Mouse (Mus musculus): ENCODE data around the gene D430042O09Rik. TPM values are rescaled to one million over a fixed set of nuclear protein-coding genes. Genes with fewer than 3 reads are reported as not detected.

Gene D430042O09Rik
- total and polyA plus RNA-seq, 3 experiments = 1.8 to 4.8 (median 3.4) TPM

DNA sequence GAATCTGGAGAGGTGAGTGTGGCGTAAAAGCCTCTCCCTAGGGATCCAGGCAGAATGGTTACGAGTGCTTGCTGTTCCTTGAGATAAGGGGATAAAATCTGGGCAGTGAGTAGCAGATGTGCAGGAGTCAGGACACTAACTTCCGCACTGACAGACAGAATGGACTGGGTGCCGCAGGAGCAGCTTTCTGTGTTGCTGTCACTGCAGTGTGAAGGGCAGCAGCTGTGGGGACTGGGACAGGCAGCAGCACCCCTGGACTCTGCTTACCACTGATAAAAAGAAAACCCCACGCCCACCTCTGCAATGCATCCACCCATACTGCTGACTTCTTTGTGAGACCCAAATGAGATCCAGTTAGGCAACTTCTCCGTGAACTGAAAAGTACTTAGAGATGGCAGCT lies 36.8 kb upstream of the D430042O09Rik start:
- H3K4me2 ChIP-seq (ENCODE audit: insufficient read depth, low read depth, poor library complexity, severe bottlenecking) = no peak overlapping the region
- in situ Hi-C loops (cut with MboI; ENCODE audit: low pct_ligation_motif_present, low pct_unique_long_range_greater_than_20kb, low sequenced_read_pairs) = no loop called here
- no peak overlapping the region for H3K4me3 ChIP-seq (replicated peaks in 1 of 3; ENCODE audit: low read depth in 2 of 3, low read length in 2 of 3, poor library complexity in 1 of 3)
- no peaks in the 10 kb centered on the region for H3K27me3 ChIP-seq (replicated peaks)
- H3K4me1 ChIP-seq (ENCODE audit: control insufficient read depth in 1 of 2, insufficient read depth in 2 of 2) = peaks cover 4 to 9% of the 10 kb centered on the region in 2 experiments
- no peak for TF ChIP-seq JUN (IDR thresholded peaks at IDR 0.05; ENCODE audit: insufficient read depth, low read depth, low read length)
- TF ChIP-seq TBP (conservative IDR thresholded peaks at IDR 0.05; ENCODE audit: low read depth, low read length) = no peak
- TF ChIP-seq NELFE (IDR thresholded peaks at IDR 0.05; ENCODE audit: low read depth, low read length) = no peak
- TF ChIP-seq MXI1 (IDR thresholded peaks at IDR 0.05; ENCODE audit: low read depth, low read length) = no peak
- TF ChIP-seq E2F4 (IDR thresholded peaks at IDR 0.05; ENCODE audit: insufficient replicate concordance, low read depth, low read length) = no peak
- no peak for TF ChIP-seq SMC3 (IDR thresholded peaks at IDR 0.05; ENCODE audit: low read depth, low read length)
- TF ChIP-seq ETS1 (conservative IDR thresholded peaks at IDR 0.05; ENCODE audit: low read depth, low read length) = no peak
- TF ChIP-seq EP300 (IDR thresholded peaks at IDR 0.05; ENCODE audit: low read length) = no peak
- no peak for TF ChIP-seq PAX5 (IDR thresholded peaks at IDR 0.05; ENCODE audit: low read length)
- TF ChIP-seq RCOR1 (conservative IDR thresholded peaks at IDR 0.05; ENCODE audit: low read depth, low read length) = no peak
- no peak for TF ChIP-seq CTCF (conservative IDR thresholded peaks at IDR 0.05 in 1 of 2, IDR thresholded peaks at IDR 0.05 in 1 of 2; ENCODE audit: low read depth in 2 of 2, low read length in 2 of 2)
- TF ChIP-seq CHD1 (IDR thresholded peaks at IDR 0.05; ENCODE audit: low read depth, low read length) = no peak
- TF ChIP-seq ZMIZ1 (IDR thresholded peaks at IDR 0.05; ENCODE audit: low read depth, low read length) = no peak
- no peak for TF ChIP-seq CHD2 (IDR thresholded peaks at IDR 0.05; ENCODE audit: low read length)
- no peak for TF ChIP-seq ZKSCAN1 (IDR thresholded peaks at IDR 0.05; ENCODE audit: borderline replicate concordance, low read depth, low read length)
- TF ChIP-seq KAT2A (IDR thresholded peaks at IDR 0.05; ENCODE audit: insufficient replicate concordance, low read length) = no peak
- TF ChIP-seq BHLHE40 (IDR thresholded peaks at IDR 0.05; ENCODE audit: low read depth, low read length) = no peak
- no peak for TF ChIP-seq TCF12 (IDR thresholded peaks at IDR 0.05; ENCODE audit: low read depth, low read length)
- peaks cover 92 to 99% of the 10 kb centered on the region in 2 experiments for H3K36me3 ChIP-seq (replicated peaks in 1 of 2; ENCODE audit: control insufficient read depth in 1 of 2, insufficient read depth in 1 of 2, low read length in 1 of 2)
- DNase-seq (ENCODE audit: extremely low read depth) = no peak
- no peak overlapping the region for H3K9ac ChIP-seq (ENCODE audit: insufficient read depth, low read depth)
- no peak overlapping the region for H3K27ac ChIP-seq (ENCODE audit: insufficient read depth, low read depth)
- dilution Hi-C loops (cut with MboI; ENCODE audit: extremely low pct_ligation_motif_present, extremely low pct_unique_long_range_greater_than_20kb, low sequenced_read_pairs) = no loop called here
- H3K9me3 ChIP-seq (replicated peaks; ENCODE audit: low read length) = no peaks in the 10 kb centered on the region
- H3K79me2 ChIP-seq (replicated peaks; ENCODE audit: control insufficient read depth, extremely low read depth, insufficient read depth, poor library complexity, severe bottlenecking) = no peaks in the 10 kb centered on the region

DNA sequence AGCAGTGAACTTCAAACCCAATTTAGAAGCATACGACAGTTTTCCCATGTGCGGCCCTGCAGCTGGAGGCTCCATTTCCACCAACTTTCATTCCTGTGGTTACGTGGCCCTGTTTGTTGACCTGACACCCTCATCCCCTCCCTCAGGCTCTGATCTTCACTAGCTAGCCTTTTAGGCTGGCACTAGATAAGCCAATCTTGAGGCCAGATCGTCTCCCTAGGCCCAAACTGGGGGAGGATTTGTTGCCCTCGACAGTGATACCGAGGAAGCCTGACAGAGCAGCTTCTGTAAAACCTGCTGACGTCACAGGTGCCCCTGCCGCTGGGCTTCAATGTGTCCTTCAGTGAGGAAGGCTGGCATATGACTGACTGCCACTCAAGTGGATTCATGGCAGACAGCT lies 36.3 kb upstream of the D430042O09Rik start:
- Histone ChIP-seq H3K9me3 (replicated peaks; ENCODE audit: low read length) (no peaks in the 10 kb centered on the region), H3K79me2 (replicated peaks; ENCODE audit: control insufficient read depth, extremely low read depth, insufficient read depth, poor library complexity, severe bottlenecking) (no peaks in the 10 kb centered on the region), H3K4me3 (replicated peaks in 1 of 3; ENCODE audit: low read depth in 2 of 3, low read length in 2 of 3, poor library complexity in 1 of 3) (no peak overlapping the region), H3K4me2 (ENCODE audit: insufficient read depth, low read depth, poor library complexity, severe bottlenecking) (no peak overlapping the region), H3K27ac (ENCODE audit: insufficient read depth, low read depth) (no peak overlapping the region), H3K36me3 (replicated peaks in 1 of 2; ENCODE audit: control insufficient read depth in 1 of 2, insufficient read depth in 1 of 2, low read length in 1 of 2) (peaks cover 92 to 99% of the 10 kb centered on the region in 2 experiments), H3K9ac (ENCODE audit: insufficient read depth, low read depth) (no peak overlapping the region), H3K4me1 (ENCODE audit: control insufficient read depth in 1 of 2, insufficient read depth in 2 of 2) (peaks cover 8 to 14% of the 10 kb centered on the region in 2 experiments), H3K27me3 (replicated peaks) (no peaks in the 10 kb centered on the region)
- in situ Hi-C loops (cut with MboI; ENCODE audit: low pct_ligation_motif_present, low pct_unique_long_range_greater_than_20kb, low sequenced_read_pairs) = no loop called here
- dilution Hi-C loops (cut with MboI; ENCODE audit: extremely low pct_ligation_motif_present, extremely low pct_unique_long_range_greater_than_20kb, low sequenced_read_pairs) = no loop called here
- no peak for TF ChIP-seq MYC (IDR thresholded peaks at IDR 0.05; ENCODE audit: low read depth, low read length)
- no peak for TF ChIP-seq JUN (IDR thresholded peaks at IDR 0.05; ENCODE audit: insufficient read depth, low read depth, low read length)
- TF ChIP-seq RAD21 (IDR thresholded peaks at IDR 0.05; ENCODE audit: low read depth, low read length) = no peak
- no peak for TF ChIP-seq BHLHE40 (IDR thresholded peaks at IDR 0.05; ENCODE audit: low read depth, low read length)
- no peak for TF ChIP-seq KAT2A (IDR thresholded peaks at IDR 0.05; ENCODE audit: insufficient replicate concordance, low read length)
- TF ChIP-seq USF1 (IDR thresholded peaks at IDR 0.05; ENCODE audit: low read depth, low read length) = no peak
- TF ChIP-seq TBP (conservative IDR thresholded peaks at IDR 0.05; ENCODE audit: low read depth, low read length) = no peak
- no peak for TF ChIP-seq SIN3A (IDR thresholded peaks at IDR 0.05; ENCODE audit: low read length)
- TF ChIP-seq NELFE (IDR thresholded peaks at IDR 0.05; ENCODE audit: low read depth, low read length) = no peak
- TF ChIP-seq GABPA (IDR thresholded peaks at IDR 0.05; ENCODE audit: insufficient replicate concordance, low read depth, low read length) = no peak
- TF ChIP-seq ZMIZ1 (IDR thresholded peaks at IDR 0.05; ENCODE audit: low read depth, low read length) = no peak
- no peak for TF ChIP-seq E2F4 (IDR thresholded peaks at IDR 0.05; ENCODE audit: insufficient replicate concordance, low read depth, low read length)
- TF ChIP-seq USF2 (conservative IDR thresholded peaks at IDR 0.05; ENCODE audit: low read depth, low read length) = no peak
- TF ChIP-seq IRF4 (IDR thresholded peaks at IDR 0.05; ENCODE audit: low read depth, low read length) = no peak
- no peak for TF ChIP-seq EP300 (IDR thresholded peaks at IDR 0.05; ENCODE audit: low read length)
- no peak for DNase-seq (ENCODE audit: extremely low read depth)
